Mouse (Mus musculus) left cerebral cortex, postnatal 4 days (tissue): ENCODE measurements around the gene Olfr94. TPM values are rescaled to one million over a fixed set of nuclear protein-coding genes. Genes with fewer than 3 reads are reported as not detected.
"Not testable (repeated sequence)": the region's sequence is repeated elsewhere in the genome, so short reads cannot be mapped to it uniquely, and the experiment has no call there.

ENCODE experiments used
- DNase-seq: peaks from one replicate; pipeline ENCODE4 v3.0.0-alpha.2; 2022
- intact Hi-C: fragments of 180-260 bp; cut with DNase I; formaldehyde crosslinking; loops from one replicate; pipeline ENCODE4 v1.15.1; 2025
- total RNA-seq, 2 experiments: library from RNA; stranded (reverse); gene quantifications; 2 replicates each; pipeline ENCODE4 v1.2.3; 2021

The Olfr94 gene
- total RNA-seq = not detected

GRCm38 (mm10) chr17:37200894-37201293 is at the start of gene Olfr94:
TSS of gene Olfr94 (minus strand) at chr17:37200994.
- no peak for DNase-seq

GRCm38 (mm10) chr17:37250544-37250943 is 49.8 kb upstream of the Olfr94 start:
- intact Hi-C loops = no loop called here
- peak; percentile 3 for DNase-seq

More at GRCm38 (mm10) chr17:37200894-37201293, at the start of gene Olfr94:
- intact Hi-C loops = loop anchor here (5.0 kb wide), 1 partner anchor 309 kb away; the partner anchor contains the start of gene Trim40

- intact Hi-C loops = no loop called here
- no peak for DNase-seq
Measured at GRCm38 (mm10) chr17:37249460-37249859, 48.7 kb upstream of the Olfr94 start.

GRCm38 (mm10) chr17:37246715-37247114 is 45.9 kb upstream of the Olfr94 start:
- intact Hi-C loops = no loop called here
- peak; percentile 10 for DNase-seq

GRCm38 (mm10) chr17:37242198-37242597 is 41.4 kb upstream of the Olfr94 start:
- intact Hi-C loops = no loop called here

GRCm38 (mm10) chr17:37237230-37237629 is 36.4 kb upstream of the Olfr94 start, which contains the start of gene Olfr97:
TSS of gene Olfr97 (minus strand) at chr17:37237330.
- intact Hi-C loops = not testable (repeated sequence)

More at GRCm38 (mm10) chr17:37242198-37242597, 41.4 kb upstream of the Olfr94 start:
- DNase-seq = no peak

GRCm38 (mm10) chr17:37221879-37222278 is 21.1 kb upstream of the Olfr94 start:
- intact Hi-C loops = no loop called here
- no peak for DNase-seq

More at GRCm38 (mm10) chr17:37237230-37237629, 36.4 kb upstream of the Olfr94 start, which contains the start of gene Olfr97:
- DNase-seq = not testable (repeated sequence)

GRCm38 (mm10) chr17:37219846-37220245 is 19.1 kb upstream of the Olfr94 start, which contains the start of gene Olfr96:
TSS of gene Olfr96 (plus strand) at chr17:37220146.
- intact Hi-C loops = no loop called here
- no peak for DNase-seq

GRCm38 (mm10) chr17:37218486-37218885 is 17.7 kb upstream of the Olfr94 start:
- DNase-seq = no peak
- intact Hi-C loops = no loop called here

GRCm38 (mm10) chr17:37213018-37213417 is 12.2 kb upstream of the Olfr94 start, which contains the start of gene Olfr95:
TSS of gene Olfr95 (minus strand) at chr17:37213118.
- DNase-seq = no peak
- intact Hi-C loops = no loop called here

- DNase-seq = peak; percentile 17
- intact Hi-C loops = no loop called here
Measured at GRCm38 (mm10) chr17:37210884-37211768, 10.3 kb upstream of the Olfr94 start.

GRCm38 (mm10) chr17:37203917-37204236 is 3.1 kb upstream of the Olfr94 start:
- intact Hi-C loops = loop anchor here (2.0 to 5.0 kb wide), 2 partner anchors 121 to 312 kb away; partner anchors contain the start of gene Trim40
- no peak for DNase-seq

- peak; percentile 80 for DNase-seq
- intact Hi-C loops = loop anchor here (2.0 to 5.0 kb wide), 2 partner anchors 121 to 311 kb away; partner anchors contain the start of gene Trim40
Measured at GRCm38 (mm10) chr17:37203206-37203916, 2.6 kb upstream of the Olfr94 start.

- peak; percentile 27 for DNase-seq
- intact Hi-C loops = no loop called here
Measured at GRCm38 (mm10) chr17:37196845-37197724, 3.7 kb downstream of the Olfr94 start.

- DNase-seq = no peak
- intact Hi-C loops = no loop called here
Measured at GRCm38 (mm10) chr17:37194782-37195181, 6.0 kb downstream of the Olfr94 start.

- DNase-seq = no peak
- intact Hi-C loops = no loop called here
Measured at GRCm38 (mm10) chr17:37193656-37194055, 7.1 kb downstream of the Olfr94 start, which contains the start of gene Ubd. TSS of gene Ubd (plus strand) at chr17:37193892.

- intact Hi-C loops = no loop called here
Measured at GRCm38 (mm10) chr17:37193032-37193431, 7.8 kb downstream of the Olfr94 start.

GRCm38 (mm10) chr17:37190711-37191110 is 10.1 kb downstream of the Olfr94 start:
- peak; percentile 21 for DNase-seq
- intact Hi-C loops = no loop called here

More at GRCm38 (mm10) chr17:37193032-37193431, 7.8 kb downstream of the Olfr94 start:
- no peak for DNase-seq

- intact Hi-C loops = no loop called here
- no peak for DNase-seq
Measured at GRCm38 (mm10) chr17:37185474-37185873, 15.3 kb downstream of the Olfr94 start.

- DNase-seq = no peak
- intact Hi-C loops = no loop called here
Measured at GRCm38 (mm10) chr17:37161394-37161793, 39.4 kb downstream of the Olfr94 start, which contains the start of gene Olfr93. TSS of gene Olfr93 (minus strand) at chr17:37161494.
